Mouse (Mus musculus): Measurements from ENCODE around the gene Rnf135.

DNA sequence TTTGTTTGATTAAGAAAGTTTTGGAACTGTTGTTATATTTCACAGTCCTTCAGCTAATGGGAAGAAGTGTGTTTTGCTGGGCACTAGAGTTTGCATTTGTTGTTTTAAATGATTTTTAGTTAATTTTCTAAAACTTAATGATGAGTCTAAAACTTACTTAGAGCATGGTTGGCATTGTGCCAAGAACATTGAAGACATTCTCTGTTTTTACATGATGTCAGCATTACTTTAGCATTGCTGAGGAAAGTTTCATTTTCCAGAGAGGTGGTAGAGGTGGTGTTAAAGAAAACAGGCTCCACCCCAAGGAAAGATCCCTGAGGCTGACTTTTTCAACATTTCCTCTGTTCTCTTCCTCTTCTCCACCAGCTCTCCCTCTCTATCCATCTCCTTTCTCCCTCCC is 63.4 kb downstream of the Rnf135 start:
- TF ChIP-seq CTCF (IDR thresholded peaks at IDR 0.05 in 2 of 3, conservative IDR thresholded peaks at IDR 0.05 in 1 of 3; ENCODE audit: control insufficient read depth in 1 of 3, insufficient read depth in 1 of 3, low read depth in 2 of 3, low read length in 3 of 3, poor library complexity in 1 of 3, severe bottlenecking in 1 of 3) = no peak
- TF ChIP-seq ZKSCAN1 (IDR thresholded peaks at IDR 0.05; ENCODE audit: low read depth, low read length) = no peak
- no peak for TF ChIP-seq POLR2A (IDR thresholded peaks at IDR 0.05; ENCODE audit: control insufficient read depth in 1 of 2, insufficient read depth in 1 of 2, low read depth in 1 of 2, low read length in 2 of 2, poor library complexity in 1 of 2)
